Mouse (Mus musculus): ENCODE data around the gene Vgll2. TPM values are rescaled to one million over a fixed set of nuclear protein-coding genes. Genes with fewer than 3 reads are reported as not detected.

Vgll2 gene
- polyA plus RNA-seq (2012), result not detected in 2 replicates

DNA sequence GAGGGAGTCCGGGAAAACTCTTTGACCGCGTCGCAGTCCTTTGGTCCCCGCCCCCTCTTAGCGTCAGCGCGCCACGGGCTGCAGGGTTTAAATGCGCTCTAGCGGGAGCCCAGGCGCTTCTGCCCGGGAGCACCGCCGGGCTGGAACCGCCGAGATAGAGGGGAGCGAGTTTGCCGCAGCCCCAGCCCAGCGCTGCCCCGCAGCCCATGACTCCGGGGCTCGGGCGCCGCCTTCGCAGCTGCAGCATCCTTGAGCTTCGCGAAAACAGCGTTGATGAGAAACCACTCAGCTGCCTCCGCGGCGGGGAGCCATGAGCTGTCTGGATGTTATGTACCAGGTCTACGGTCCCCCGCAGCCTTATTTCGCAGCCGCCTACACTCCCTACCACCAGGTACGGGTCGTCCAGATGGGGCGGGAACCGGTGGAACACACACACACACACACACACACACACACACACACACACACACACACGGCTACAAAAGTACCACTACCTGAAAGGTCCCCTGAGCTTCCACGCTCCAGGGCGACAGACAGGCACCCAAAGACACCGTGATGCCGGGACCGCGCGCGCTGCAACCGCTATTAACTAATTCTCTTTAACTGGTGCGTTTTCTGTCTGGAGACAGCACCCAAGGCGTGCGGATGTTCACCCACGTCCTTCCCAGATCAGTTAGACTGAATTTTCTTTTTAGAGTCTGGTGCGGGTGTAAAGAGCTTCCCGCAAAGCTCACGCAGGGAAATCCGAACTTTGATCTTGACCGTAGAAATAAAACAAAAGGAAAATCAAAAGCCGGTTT lies at the start of gene Vgll2:
Gene Vgll2 (plus strand): TSS at position 90 of the 800 bp plus-strand sequence.
- no peaks in the 10 kb centered on the region for H3K9me3 ChIP-seq (ENCODE audit: control insufficient read depth, low read length)
- no peak for TF ChIP-seq TAL1 (IDR thresholded peaks at IDR 0.05; ENCODE audit: low read length)
- no peak for TF ChIP-seq GATA1 (IDR thresholded peaks at IDR 0.05; ENCODE audit: low read length)
- no peaks in the 10 kb centered on the region for H3K4me1 ChIP-seq (ENCODE audit: control insufficient read depth)
- H3K27me3 ChIP-seq (ENCODE audit: control insufficient read depth), result peaks cover 72% of the 10 kb centered on the region
- no peaks in the 10 kb centered on the region for H3K36me3 ChIP-seq (ENCODE audit: control insufficient read depth)
- no peak within 1 kb of the TSS for H3K4me3 ChIP-seq (replicated peaks)

DNA sequence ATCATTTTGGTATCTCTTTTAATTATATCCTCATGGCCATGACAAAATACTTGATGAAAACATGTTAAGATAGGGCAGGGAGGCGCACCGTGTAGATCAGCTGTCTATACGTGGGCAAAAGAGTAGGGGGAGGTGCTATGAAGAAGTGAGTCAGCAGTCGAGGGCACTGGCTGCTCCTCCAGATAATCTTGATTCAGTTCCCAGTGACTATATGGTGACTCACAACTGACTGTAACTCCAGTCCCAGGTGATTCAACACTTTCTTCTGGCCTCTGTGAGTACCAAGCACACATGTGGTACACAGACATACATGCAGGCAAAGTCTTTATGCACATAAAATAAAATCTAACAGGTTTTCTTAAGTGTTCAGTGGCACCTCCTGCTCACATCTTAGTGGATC lies 47.2 kb upstream of the Vgll2 start:
- Histone ChIP-seq H3K9me3 (ENCODE audit: control insufficient read depth, low read length) (no peaks in the 10 kb centered on the region), H3K4me3 (replicated peaks) (no peak overlapping the region), H3K36me3 (ENCODE audit: control insufficient read depth) (no peaks in the 10 kb centered on the region), H3K27me3 (ENCODE audit: control insufficient read depth) (no peaks in the 10 kb centered on the region), H3K4me1 (ENCODE audit: control insufficient read depth) (no peaks in the 10 kb centered on the region)
- no peak for TF ChIP-seq GATA1 (IDR thresholded peaks at IDR 0.05; ENCODE audit: low read length)
- no peak for TF ChIP-seq TAL1 (IDR thresholded peaks at IDR 0.05; ENCODE audit: low read length)

DNA sequence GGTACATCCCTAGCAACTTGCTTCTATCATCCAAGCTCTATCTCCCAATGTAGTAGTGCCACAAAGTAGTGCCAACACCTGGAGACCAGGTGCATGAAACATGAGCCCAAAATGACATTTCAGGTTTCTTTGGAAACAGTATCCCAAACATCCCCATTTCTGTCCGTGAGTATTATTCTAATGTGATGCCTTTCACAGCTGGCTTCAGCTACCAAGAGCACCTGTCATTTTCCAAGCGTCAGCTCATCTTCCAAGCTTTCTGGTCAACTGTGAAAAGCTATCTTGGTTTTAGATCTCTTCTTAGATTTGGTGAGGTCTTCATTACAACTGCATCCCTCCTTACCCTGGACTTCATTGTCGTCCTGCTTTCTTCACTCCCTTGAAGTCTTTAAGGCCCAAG lies 46.7 kb upstream of the Vgll2 start:
- H3K36me3 ChIP-seq (ENCODE audit: control insufficient read depth), result no peaks in the 10 kb centered on the region
- TF ChIP-seq TAL1 (IDR thresholded peaks at IDR 0.05; ENCODE audit: low read length) (no peak), GATA1 (IDR thresholded peaks at IDR 0.05; ENCODE audit: low read length) (no peak)
- H3K4me3 ChIP-seq (replicated peaks), result no peak overlapping the region
- no peaks in the 10 kb centered on the region for H3K4me1 ChIP-seq (ENCODE audit: control insufficient read depth)
- no peaks in the 10 kb centered on the region for H3K9me3 ChIP-seq (ENCODE audit: control insufficient read depth, low read length)
- no peaks in the 10 kb centered on the region for H3K27me3 ChIP-seq (ENCODE audit: control insufficient read depth)

DNA sequence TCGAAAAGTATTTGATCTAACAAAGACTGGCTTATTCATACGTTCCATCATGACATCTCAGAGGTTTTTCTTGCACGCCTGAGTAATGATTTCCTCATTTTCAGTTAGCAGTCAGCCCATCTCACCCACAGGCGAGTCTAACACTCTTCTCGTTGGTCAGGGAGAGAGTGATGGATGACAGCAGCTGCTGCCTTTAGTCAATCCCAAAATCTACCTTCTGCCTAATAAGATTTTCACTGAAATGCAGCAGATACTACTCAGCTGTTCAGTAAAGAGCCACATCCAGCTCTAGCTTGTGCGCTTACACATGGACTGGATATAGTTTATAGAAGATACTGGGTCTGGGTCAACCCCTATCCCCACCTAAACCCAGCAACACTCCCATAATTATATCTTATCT lies 40.7 kb upstream of the Vgll2 start:
- no peaks in the 10 kb centered on the region for H3K36me3 ChIP-seq (ENCODE audit: control insufficient read depth)
- no peak overlapping the region for H3K4me3 ChIP-seq (replicated peaks)
- no peaks in the 10 kb centered on the region for H3K9me3 ChIP-seq (ENCODE audit: control insufficient read depth, low read length)
- no peaks in the 10 kb centered on the region for H3K27me3 ChIP-seq (ENCODE audit: control insufficient read depth)
- no peaks in the 10 kb centered on the region for H3K4me1 ChIP-seq (ENCODE audit: control insufficient read depth)
- TF ChIP-seq TAL1 (IDR thresholded peaks at IDR 0.05; ENCODE audit: low read length), result no peak
- no peak for TF ChIP-seq GATA1 (IDR thresholded peaks at IDR 0.05; ENCODE audit: low read length)

DNA sequence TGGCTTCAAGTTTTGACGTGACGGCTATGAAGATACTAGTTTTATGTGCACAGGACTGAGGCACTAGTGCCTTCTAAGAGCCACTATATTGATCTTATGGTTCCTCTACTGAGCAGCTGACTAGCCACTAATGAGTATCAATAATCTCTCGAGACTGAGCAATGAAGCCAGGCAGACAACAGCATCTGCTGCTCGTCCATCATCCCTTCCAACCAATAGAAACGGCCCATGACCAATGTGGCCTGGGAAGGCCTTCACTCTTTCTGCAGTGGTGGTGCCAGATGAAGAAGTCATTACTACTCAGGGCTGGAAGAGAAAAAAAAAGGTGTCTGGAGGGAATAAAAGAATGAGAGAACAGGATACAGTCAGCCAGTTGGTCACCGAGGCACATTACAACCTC lies 39.9 kb upstream of the Vgll2 start:
- H3K27me3 ChIP-seq (ENCODE audit: control insufficient read depth), result no peaks in the 10 kb centered on the region
- TF ChIP-seq TAL1 (IDR thresholded peaks at IDR 0.05; ENCODE audit: low read length), result no peak
- no peak for TF ChIP-seq GATA1 (IDR thresholded peaks at IDR 0.05; ENCODE audit: low read length)
- no peak overlapping the region for H3K4me3 ChIP-seq (replicated peaks)
- no peaks in the 10 kb centered on the region for H3K4me1 ChIP-seq (ENCODE audit: control insufficient read depth)
- no peaks in the 10 kb centered on the region for H3K36me3 ChIP-seq (ENCODE audit: control insufficient read depth)
- no peaks in the 10 kb centered on the region for H3K9me3 ChIP-seq (ENCODE audit: control insufficient read depth, low read length)

DNA sequence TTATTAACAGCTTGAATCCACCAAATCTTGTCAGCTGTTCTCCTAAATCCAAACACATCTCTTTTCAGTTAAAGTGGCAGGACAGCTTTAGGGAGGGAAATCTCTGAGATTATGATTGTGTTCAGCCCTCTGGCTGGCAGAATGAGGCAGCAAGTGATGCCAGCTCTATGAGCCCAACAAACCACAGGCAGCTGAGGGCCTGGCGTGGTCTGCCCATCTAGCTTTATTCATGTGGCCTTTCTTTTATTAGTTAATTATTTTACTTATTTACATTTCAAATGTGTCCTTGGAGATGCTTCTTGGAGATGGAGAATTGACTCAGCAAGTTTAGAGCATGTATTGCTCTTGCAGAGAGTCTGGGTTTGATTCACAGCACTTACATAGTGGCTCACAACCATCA lies 3.8 kb upstream of the Vgll2 start:
- Histone ChIP-seq H3K4me3 (replicated peaks) (no peak overlapping the region), H3K9me3 (ENCODE audit: control insufficient read depth, low read length) (no peaks in the 10 kb centered on the region), H3K27me3 (ENCODE audit: control insufficient read depth) (peaks cover 32% of the 10 kb centered on the region), H3K36me3 (ENCODE audit: control insufficient read depth) (no peaks in the 10 kb centered on the region), H3K4me1 (ENCODE audit: control insufficient read depth) (no peaks in the 10 kb centered on the region)
- TF ChIP-seq TAL1 (IDR thresholded peaks at IDR 0.05; ENCODE audit: low read length), result no peak
- TF ChIP-seq GATA1 (IDR thresholded peaks at IDR 0.05; ENCODE audit: low read length), result no peak

DNA sequence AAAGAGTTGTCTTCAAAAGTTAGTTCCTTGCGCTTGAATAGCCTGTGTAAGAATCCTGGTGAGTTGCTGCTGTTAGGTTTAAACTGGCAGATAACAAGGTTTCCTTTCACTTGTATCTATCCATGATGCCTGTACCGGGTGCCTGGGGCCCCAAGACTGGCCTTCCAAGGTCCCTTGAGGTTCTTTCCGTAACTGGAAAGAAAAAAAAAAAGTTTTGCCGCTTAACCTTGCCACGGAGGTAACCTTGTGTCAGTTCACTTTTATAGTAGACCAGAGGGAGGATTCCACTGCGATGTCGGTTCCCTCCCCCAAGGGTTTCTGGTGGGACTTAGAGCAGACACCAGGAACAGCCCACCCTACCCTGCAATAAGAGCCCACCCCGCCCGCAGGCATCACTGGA lies 1.1 kb upstream of the Vgll2 start:
- no peaks in the 10 kb centered on the region for H3K4me1 ChIP-seq (ENCODE audit: control insufficient read depth)
- H3K27me3 ChIP-seq (ENCODE audit: control insufficient read depth), result peaks cover 60% of the 10 kb centered on the region
- no peak for TF ChIP-seq GATA1 (IDR thresholded peaks at IDR 0.05; ENCODE audit: low read length)
- TF ChIP-seq TAL1 (IDR thresholded peaks at IDR 0.05; ENCODE audit: low read length), result no peak
- H3K9me3 ChIP-seq (ENCODE audit: control insufficient read depth, low read length), result no peaks in the 10 kb centered on the region
- H3K4me3 ChIP-seq (replicated peaks), result no peak overlapping the region
- H3K36me3 ChIP-seq (ENCODE audit: control insufficient read depth), result no peaks in the 10 kb centered on the region

DNA sequence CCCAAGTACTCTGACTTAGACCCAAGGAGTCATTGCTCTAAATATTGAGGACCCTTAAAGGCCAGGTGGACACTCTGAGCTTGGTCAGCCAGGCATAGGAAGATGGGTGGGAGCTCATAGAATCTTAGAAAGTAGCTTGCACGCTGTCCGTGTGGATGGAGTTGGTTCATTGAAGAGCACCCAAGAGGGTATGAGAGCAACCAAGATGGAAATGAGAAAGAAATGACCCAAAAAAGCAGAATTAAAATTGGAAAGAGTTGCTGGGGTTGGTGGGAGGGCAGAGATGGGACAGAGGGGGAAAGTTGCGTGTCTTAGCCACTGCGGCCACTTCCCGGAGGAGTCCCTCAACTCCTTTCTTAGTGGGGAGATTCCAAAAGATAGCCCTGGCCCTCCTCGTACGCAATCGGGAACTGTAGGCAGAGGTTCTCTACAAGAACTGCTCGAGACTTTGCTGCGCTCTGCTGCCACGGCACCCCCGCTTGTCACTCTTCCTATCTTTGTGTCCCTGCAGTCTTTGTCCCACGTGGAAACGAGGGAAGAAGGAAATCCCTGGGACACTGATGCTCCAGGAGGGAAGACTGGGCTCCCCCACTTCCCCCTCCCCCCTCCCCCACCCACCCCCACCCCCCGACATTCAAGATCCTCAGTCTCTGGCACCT lies 437 bp upstream of the Vgll2 start:
- Histone ChIP-seq H3K4me1 (ENCODE audit: control insufficient read depth) (no peaks in the 10 kb centered on the region), H3K27me3 (ENCODE audit: control insufficient read depth) (peaks cover 65% of the 10 kb centered on the region), H3K9me3 (ENCODE audit: control insufficient read depth, low read length) (no peaks in the 10 kb centered on the region), H3K4me3 (replicated peaks) (no peak overlapping the region), H3K36me3 (ENCODE audit: control insufficient read depth) (no peaks in the 10 kb centered on the region)
- TF ChIP-seq TAL1 (IDR thresholded peaks at IDR 0.05; ENCODE audit: low read length) (no peak), GATA1 (IDR thresholded peaks at IDR 0.05; ENCODE audit: low read length) (no peak)

DNA sequence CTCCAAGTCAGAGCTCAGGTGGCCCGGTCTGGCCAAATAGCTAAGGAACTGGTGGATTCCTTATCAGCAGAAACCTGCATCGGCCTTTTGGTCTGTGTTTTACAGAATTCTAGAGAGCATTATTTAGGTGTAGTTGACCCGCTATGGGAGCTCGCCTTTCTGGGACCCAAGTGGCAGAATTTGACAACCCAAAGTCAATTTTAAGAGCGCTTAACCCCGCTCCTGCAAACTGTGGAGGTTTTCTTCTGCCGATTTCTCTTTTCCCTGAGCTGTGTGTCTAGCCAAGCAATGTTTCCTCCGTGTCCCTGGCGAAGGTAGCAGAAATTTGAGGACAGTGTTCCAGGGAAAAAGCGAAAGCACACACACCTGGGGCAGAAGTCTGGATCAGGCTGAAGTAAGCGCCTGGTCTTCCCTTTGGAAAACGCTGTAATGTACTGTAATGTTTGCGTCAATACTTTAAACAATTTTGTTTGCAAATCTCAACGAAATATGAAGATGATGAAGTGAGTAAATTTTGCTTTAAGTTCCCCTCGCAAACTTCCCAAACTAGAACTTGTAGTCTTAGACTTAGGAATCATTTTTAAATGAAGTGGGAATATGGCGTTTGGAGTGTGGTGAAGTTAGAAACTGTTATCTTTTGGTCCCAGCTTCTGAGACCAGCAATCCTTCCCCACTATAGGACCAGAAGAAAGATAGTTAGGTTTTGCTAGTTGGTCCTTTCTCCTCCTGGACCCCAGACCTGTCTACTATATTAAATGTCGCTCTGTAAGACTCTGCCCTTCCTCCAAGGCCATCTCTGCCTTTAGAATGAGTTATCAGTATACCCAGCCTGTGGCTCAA lies 1.1 kb downstream of the Vgll2 start:
- Histone ChIP-seq H3K9me3 (ENCODE audit: control insufficient read depth, low read length) (no peaks in the 10 kb centered on the region), H3K4me1 (ENCODE audit: control insufficient read depth) (no peaks in the 10 kb centered on the region), H3K4me3 (replicated peaks) (no peak overlapping the region), H3K36me3 (ENCODE audit: control insufficient read depth) (no peaks in the 10 kb centered on the region), H3K27me3 (ENCODE audit: control insufficient read depth) (peaks cover 80% of the 10 kb centered on the region)
- TF ChIP-seq GATA1 (IDR thresholded peaks at IDR 0.05; ENCODE audit: low read length), result no peak
- TF ChIP-seq TAL1 (IDR thresholded peaks at IDR 0.05; ENCODE audit: low read length), result no peak

All from erythroblast, embryonic 14.5 days (primary cell).